Mouse (Mus musculus) myocyte (in vitro differentiated cells): ENCODE results near the gene Stra6l. TPM values are rescaled to one million over a fixed set of nuclear protein-coding genes. Genes with fewer than 3 reads are reported as not detected.

Experiments
- H3K27me3 ChIP-seq: one replicate; pipeline ENCODE4 v1.6.1; 2011; ENCODE audit not compliant: control insufficient read depth, insufficient read depth, insufficient read length
- H3K36me3 ChIP-seq: one replicate; pipeline ENCODE4 v1.6.1; 2011; ENCODE audit not compliant: control insufficient read depth, insufficient read depth
- H3K4me2 ChIP-seq: one replicate; pipeline ENCODE4 v1.6.1; 2011; ENCODE audit warnings: low read depth, control low read depth
- H3K4me3 ChIP-seq: one replicate; pipeline ENCODE4 v1.5.1; 2011; ENCODE audit warnings: mild to moderate bottlenecking, control low read depth, moderate library complexity
- H3K79me2 ChIP-seq: one replicate; pipeline ENCODE4 v1.6.1; 2011; ENCODE audit not compliant: control insufficient read depth, insufficient read depth
- H3ac ChIP-seq: one replicate; pipeline ENCODE4 v1.6.1; 2011; ENCODE audit not compliant: control insufficient read depth, insufficient read length
- CEBPB ChIP-seq: IDR thresholded peaks from 2 replicates; pipeline ENCODE4 v1.6.1; 2011; ENCODE audit warnings: mild to moderate bottlenecking, moderate library complexity; ENCODE audit not compliant: poor library complexity, insufficient read depth, severe bottlenecking
- E2F4 ChIP-seq: IDR thresholded peaks from one replicate; pipeline ENCODE4 v1.6.1; 2011; ENCODE audit warnings: mild to moderate bottlenecking, control low read depth, moderate library complexity; ENCODE audit not compliant: insufficient read depth
- MAX ChIP-seq: IDR thresholded peaks from one replicate; pipeline ENCODE4 v1.6.1; 2011; ENCODE audit warnings: low read depth, mild to moderate bottlenecking, control low read depth
- MYOD1 ChIP-seq, 3 experiments: IDR thresholded peaks; one replicate each; pipeline ENCODE4 v1.6.1; 2011; ENCODE audit warnings: control low read depth in 2 of 3, low read depth in 2 of 3, mild to moderate bottlenecking in 2 of 3, moderate library complexity in 1 of 3; ENCODE audit not compliant: insufficient read length in 2 of 3, control insufficient read depth in 1 of 3
- MYOG ChIP-seq, 3 experiments: IDR thresholded peaks; one replicate each; pipeline ENCODE4 v1.6.1; 2011; ENCODE audit warnings: control low read depth in 2 of 3, low read depth in 2 of 3, mild to moderate bottlenecking in 2 of 3; ENCODE audit not compliant: insufficient read length in 2 of 3, control insufficient read depth in 1 of 3, insufficient read depth in 1 of 3
- POLR2A ChIP-seq: IDR thresholded peaks from one replicate; pipeline ENCODE4 v1.6.1; 2011; ENCODE audit warnings: low read depth, mild to moderate bottlenecking, control low read depth, moderate library complexity; ENCODE audit not compliant: insufficient read length
- POLR2AphosphoS2 ChIP-seq: IDR thresholded peaks from one replicate; pipeline ENCODE4 v1.6.1; 2011; ENCODE audit warnings: low read depth, control low read depth; ENCODE audit not compliant: insufficient read length
- REST ChIP-seq: IDR thresholded peaks from one replicate; pipeline ENCODE4 v1.6.1; 2011; ENCODE audit warnings: mild to moderate bottlenecking, control low read depth, moderate library complexity; ENCODE audit not compliant: insufficient read depth, insufficient read length
- SRF ChIP-seq: IDR thresholded peaks from one replicate; pipeline ENCODE4 v1.6.1; 2011; ENCODE audit warnings: low read depth; ENCODE audit not compliant: control insufficient read depth, insufficient read length
- TCF12 ChIP-seq: IDR thresholded peaks from one replicate; pipeline ENCODE4 v1.6.1; 2011; ENCODE audit warnings: mild to moderate bottlenecking, control low read depth; ENCODE audit not compliant: poor library complexity, insufficient read depth, severe bottlenecking
- TCF3 ChIP-seq: IDR thresholded peaks from one replicate; pipeline ENCODE4 v1.6.1; 2011; ENCODE audit warnings: low read depth, control low read depth; ENCODE audit not compliant: insufficient read length
- USF1 ChIP-seq: IDR thresholded peaks from one replicate; pipeline ENCODE4 v1.6.1; 2011; ENCODE audit warnings: low read depth, mild to moderate bottlenecking, control low read depth, moderate library complexity
- polyA plus RNA-seq: library from polyadenylated mRNA; unstranded; fragments of >200 nt; fragmentation: generic; extraction: Trizol; gene quantifications from one replicate; pipeline ENCODE4 v1.2.1, GENCODE M21; 2012; ENCODE audit warnings: missing spikeins

Stra6l gene
- polyA plus RNA-seq, 1 experiment: not detected

DNA sequence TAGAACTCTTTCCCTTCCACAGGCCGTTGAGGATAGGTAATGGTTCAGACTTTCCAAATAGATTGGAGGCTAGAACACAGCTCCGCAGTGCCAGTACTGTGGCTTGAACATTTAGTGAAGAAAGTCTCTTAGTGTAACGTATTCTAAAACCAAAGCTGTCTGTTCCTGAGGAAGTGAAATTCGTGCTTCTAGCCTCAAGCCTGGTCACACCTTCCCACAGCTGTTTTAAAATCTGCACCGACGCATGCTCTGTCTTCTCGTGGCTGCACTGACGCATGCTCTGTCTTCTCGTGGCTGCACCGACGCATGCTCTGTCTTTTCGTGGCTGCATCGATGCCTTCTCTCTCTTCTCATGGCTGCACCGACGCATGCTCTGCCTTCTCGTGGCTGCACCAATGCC lies 34.8 kb downstream of the Stra6l start:
- no peak overlapping the region for H3K4me2 ChIP-seq

GRCm38 (mm10) chr4:45889487-45889886 lies 41.0 kb downstream of the Stra6l start:
- TF ChIP-seq TCF12 (no peak), POLR2A (no peak), E2F4 (no peak), SRF (no peak), USF1 (no peak), MAX (no peak), CEBPB (no peak), MYOG (IDR thresholded peaks at IDR 0.05; ENCODE audit: control insufficient read depth in 1 of 3, insufficient read depth in 1 of 3, insufficient read length in 2 of 3, low read depth in 2 of 3) (no peak), POLR2AphosphoS2 (no peak), TCF3 (no peak), MYOD1 (IDR thresholded peaks at IDR 0.05; ENCODE audit: control insufficient read depth in 1 of 3, insufficient read length in 2 of 3, low read depth in 2 of 3) (no peak), REST (no peak)

More for the DNA sequence above, 34.8 kb downstream of the Stra6l start:
- H3K79me2 ChIP-seq: no peaks in the 10 kb centered on the region
- no peak overlapping the region for H3K4me3 ChIP-seq
- H3ac ChIP-seq: no peak overlapping the region
- peaks cover 20% of the 10 kb centered on the region for H3K27me3 ChIP-seq
- no peaks in the 10 kb centered on the region for H3K36me3 ChIP-seq
- TF ChIP-seq MAX: no peak
- TF ChIP-seq CEBPB: no peak
- no peak for TF ChIP-seq POLR2A
- TF ChIP-seq REST: no peak
- TF ChIP-seq MYOD1 (IDR thresholded peaks at IDR 0.05; ENCODE audit: control insufficient read depth in 1 of 3, insufficient read length in 2 of 3, low read depth in 2 of 3): no peak
- no peak for TF ChIP-seq USF1
- no peak for TF ChIP-seq POLR2AphosphoS2
- TF ChIP-seq E2F4: no peak
- no peak for TF ChIP-seq SRF
- TF ChIP-seq MYOG (IDR thresholded peaks at IDR 0.05; ENCODE audit: control insufficient read depth in 1 of 3, insufficient read depth in 1 of 3, insufficient read length in 2 of 3, low read depth in 2 of 3): no peak
- no peak for TF ChIP-seq TCF12
- no peak for TF ChIP-seq TCF3

DNA sequence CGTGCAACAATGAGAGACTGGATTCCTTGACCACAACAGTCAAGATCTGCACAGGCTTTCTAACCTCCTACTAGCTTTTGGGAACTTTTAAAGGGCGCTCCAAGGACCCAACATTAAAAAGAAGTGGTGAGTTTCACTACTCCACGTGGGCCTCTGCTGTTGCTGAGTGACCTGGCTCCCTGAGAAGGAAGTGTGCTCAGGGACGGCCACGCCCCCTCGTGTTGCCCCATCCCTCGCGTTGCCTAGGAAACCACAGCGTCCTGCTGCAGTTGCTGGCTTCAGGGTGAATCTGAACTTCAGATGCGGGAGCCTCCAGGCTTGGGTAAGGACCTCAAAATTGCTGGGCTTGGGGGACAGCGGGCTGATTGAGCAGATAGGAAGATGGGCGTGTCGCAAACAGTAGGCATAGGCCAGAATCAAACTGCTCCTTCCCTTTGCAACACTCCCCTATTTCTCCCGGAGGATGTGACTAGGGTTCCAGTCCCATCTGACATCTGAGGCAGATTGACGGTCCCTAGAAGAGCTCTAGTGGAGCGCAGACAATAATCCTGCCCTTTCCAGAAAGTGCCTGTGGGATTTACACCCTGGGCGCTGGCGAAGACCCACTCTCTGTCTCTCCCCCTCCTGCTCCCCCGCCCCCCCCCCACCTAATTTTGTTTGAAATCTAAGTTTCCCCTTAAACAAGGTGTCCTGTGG lies 41.8 kb downstream of the Stra6l start, which contains the start of gene Ccdc180:
TSS of gene Ccdc180 (plus strand) at position 238 of the 696 bp plus-strand sequence.
- H3K4me2 ChIP-seq: no peak within 1 kb of the TSS
- no peaks in the 10 kb centered on the region for H3K36me3 ChIP-seq
- no peak within 1 kb of the TSS for H3ac ChIP-seq
- peaks cover 22% of the 10 kb centered on the region for H3K27me3 ChIP-seq
- H3K79me2 ChIP-seq: no peaks in the 10 kb centered on the region
- TF ChIP-seq CEBPB (no peak), MAX (no peak), MYOG (IDR thresholded peaks at IDR 0.05; ENCODE audit: control insufficient read depth in 1 of 3, insufficient read depth in 1 of 3, insufficient read length in 2 of 3, low read depth in 2 of 3) (no peak), TCF3 (no peak), POLR2A (no peak), POLR2AphosphoS2 (no peak), REST (no peak), SRF (no peak), E2F4 (no peak), MYOD1 (IDR thresholded peaks at IDR 0.05; ENCODE audit: control insufficient read depth in 1 of 3, insufficient read length in 2 of 3, low read depth in 2 of 3) (no peak), USF1 (no peak), TCF12 (no peak)
- H3K4me3 ChIP-seq: no peak within 1 kb of the TSS

More at GRCm38 (mm10) chr4:45889487-45889886, 41.0 kb downstream of the Stra6l start:
- Histone ChIP-seq H3K27me3 (peaks cover 22% of the 10 kb centered on the region), H3ac (no peak overlapping the region), H3K79me2 (no peaks in the 10 kb centered on the region), H3K4me3 (no peak overlapping the region), H3K36me3 (no peaks in the 10 kb centered on the region), H3K4me2 (no peak overlapping the region)

DNA sequence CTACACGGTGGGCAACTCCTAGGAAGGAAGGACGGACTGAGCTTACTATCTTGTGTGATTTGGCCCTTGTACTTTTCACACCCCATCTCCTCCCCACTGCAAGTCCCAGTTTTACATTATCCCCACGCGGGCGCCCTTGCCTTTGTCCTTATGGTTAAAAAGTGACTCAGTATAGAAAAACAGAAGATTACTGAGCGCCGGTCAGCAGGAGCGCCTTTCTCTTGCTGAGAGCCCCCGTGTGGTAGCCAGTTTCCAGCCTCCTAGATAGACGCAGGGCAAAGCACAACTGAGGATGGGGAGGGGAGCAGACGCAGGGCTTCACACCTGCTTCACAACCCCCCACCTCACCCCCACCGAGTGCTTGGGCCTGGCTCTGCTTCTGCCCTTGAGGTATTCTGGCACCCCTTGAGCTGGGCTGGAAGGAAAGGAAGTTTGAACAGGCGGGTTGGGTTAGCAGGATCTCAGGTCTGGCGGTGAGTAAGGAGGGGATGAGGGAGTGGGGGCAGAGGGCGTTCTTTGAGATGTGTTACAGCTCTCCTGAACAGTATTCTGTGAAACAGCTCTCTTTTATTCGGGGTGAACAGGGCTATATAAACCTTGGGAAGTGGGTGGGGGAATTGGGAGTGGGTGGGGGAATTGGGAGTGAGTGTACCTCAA lies 48.1 kb downstream of the Stra6l start:
- H3K79me2 ChIP-seq: no peaks in the 10 kb centered on the region
- peaks cover 27% of the 10 kb centered on the region for H3K27me3 ChIP-seq

More for the DNA sequence above, 48.1 kb downstream of the Stra6l start:
- Histone ChIP-seq H3K36me3 (no peaks in the 10 kb centered on the region), H3K4me3 (no peak overlapping the region), H3K4me2 (no peak overlapping the region), H3ac (no peak overlapping the region)
- TF ChIP-seq TCF12 (no peak), REST (no peak), MYOG (IDR thresholded peaks at IDR 0.05; ENCODE audit: control insufficient read depth in 1 of 3, insufficient read depth in 1 of 3, insufficient read length in 2 of 3, low read depth in 2 of 3) (no peak), MYOD1 (IDR thresholded peaks at IDR 0.05; ENCODE audit: control insufficient read depth in 1 of 3, insufficient read length in 2 of 3, low read depth in 2 of 3) (no peak), POLR2AphosphoS2 (no peak), CEBPB (no peak), E2F4 (no peak), SRF (no peak), MAX (no peak), TCF3 (no peak), POLR2A (no peak), USF1 (no peak)
